Mouse (Mus musculus): ENCODE measurements around the gene Nphp1. TPM values are rescaled to one million over a fixed set of nuclear protein-coding genes. Genes with fewer than 3 reads are reported as not detected.

The Nphp1 gene
- 19.4 TPM for polyA plus RNA-seq (2014; fragmentation: Illumina TruSeq; extraction: RNeasy Lipid Tissue Mini Kit (QIAGEN cat#74804); ENCODE audit: low read depth, low replicate concordance)

DNA sequence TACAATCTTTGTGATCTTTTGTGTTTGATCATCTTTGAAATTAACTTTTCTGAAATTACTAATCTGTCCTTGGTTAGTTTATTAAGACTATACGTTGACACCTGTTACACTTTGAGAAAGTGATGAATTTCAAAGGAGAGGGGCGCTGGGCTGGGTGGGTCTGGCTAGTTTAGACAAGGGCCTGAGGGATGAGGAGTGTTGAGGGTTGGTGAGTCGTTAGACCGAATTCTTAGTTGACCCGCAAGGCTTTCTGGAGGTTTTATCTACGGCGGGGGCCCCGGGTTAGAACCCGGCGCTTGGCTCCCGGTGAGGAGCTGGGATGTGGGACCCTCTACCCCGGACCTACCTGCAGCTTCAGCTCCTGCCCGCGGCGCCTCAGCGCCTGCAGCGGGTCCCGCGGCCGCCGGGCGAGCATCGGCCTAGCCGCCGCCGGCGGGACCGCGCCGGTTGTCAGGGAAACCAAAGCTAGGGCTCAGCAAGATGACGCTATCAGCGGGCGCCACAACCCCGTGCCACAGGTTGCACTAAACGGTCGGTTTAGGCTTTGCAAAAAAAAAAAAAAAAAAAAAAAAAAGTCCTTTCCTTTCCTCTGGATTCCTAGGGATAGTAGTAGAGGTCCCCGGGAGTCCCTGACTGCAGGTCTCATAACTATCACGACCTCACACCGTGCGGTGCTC is at the start of gene Nphp1:
Gene Nphp1, minus strand, starts transcription at position 458 of the 677 bp plus-strand sequence.

DNA sequence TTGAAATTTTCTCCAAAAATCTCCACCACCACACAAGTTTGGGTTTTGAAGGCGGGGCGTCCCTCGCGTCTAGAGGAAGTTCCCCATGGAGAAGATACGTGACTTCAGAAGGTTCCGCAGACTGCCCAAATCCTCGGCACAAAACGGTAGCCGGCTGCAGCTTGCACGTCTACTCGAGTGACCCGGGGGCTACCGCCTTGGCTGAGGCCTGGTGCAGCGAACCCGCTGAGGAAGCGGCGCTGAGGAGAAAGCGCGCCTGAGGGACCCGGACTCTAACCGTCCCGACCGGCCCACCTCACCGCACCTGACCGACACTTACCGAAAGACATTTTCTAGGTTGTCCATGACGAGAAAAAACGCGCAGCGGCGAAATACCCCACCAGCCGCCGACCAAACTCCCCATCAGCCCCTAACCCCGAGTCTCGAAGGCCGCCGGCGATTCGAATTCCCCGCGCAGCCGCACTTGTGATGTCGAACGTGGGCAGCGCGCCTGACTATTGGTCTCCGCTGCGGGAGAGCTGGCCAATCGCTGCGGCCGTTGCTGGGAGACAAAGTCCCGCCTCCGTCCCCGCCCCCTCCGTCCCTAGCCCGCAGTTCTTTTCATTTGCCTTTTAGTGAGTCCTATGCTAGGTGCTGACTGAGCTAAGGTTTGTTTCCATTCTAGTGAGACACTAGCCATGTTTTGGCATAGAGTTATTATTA is 42.9 kb upstream of the Nphp1 start, which contains the start of gene Bub1:
Gene Bub1, minus strand, starts transcription at position 465 of the 702 bp plus-strand sequence.

DNA sequence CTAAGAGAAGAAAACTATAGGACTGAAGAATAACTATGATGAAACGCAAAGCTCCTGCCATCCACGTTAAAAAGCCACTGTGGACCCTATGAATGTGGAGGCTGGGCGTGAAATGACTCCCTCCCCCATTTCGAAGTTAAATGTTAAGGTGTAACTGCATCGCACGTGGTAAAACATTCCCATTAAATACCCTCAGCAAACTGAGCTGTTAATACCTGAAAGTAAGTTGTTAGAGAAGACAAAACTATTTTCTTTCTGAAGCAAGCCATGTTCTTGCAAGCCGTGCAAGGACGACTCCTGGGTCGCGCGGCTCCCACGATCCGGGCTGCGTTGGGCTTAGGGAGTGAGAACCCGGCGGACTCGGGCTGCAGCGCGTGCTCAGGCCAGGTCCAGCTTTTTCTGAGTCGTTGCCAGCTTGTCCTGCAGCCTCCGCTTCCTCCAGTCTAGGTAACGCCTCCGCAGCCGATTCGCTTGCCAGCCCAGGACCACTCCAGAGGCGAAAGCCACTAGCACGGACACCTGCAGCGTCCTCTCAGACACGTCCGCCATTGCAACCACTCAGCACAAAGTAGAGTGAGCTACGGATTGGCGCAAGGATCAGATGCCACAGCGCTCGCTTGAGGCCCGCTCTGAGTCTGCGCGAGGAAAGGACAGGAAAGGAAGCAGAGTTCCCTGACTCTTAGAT is 3.4 kb upstream of the Nphp1 start, which contains the start of gene Mtln:
Gene Mtln, minus strand, starts transcription at position 570 of the 685 bp plus-strand sequence.

DNA sequence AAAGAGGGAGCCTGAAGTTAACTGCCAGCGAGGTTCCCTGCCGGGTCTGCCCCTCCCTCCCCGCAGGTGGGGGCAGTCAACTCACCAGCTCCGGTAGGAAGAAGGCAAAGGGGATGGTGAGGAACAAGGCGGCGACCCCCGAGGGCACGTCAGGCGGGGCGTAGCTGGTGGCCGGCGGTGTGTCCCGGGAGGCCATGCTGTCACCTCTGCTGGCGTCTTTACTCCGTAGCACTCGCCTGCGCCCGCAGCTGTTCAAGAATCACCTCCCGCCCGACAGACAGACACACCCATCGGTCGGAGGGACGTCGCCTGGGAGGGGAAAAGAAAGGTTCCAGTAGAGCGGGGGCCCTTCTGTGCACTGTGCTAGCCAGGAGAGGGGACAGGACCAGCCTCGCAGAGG is 59.0 kb downstream of the Nphp1 start, which contains the start of gene Mall:
Gene Mall, minus strand, starts transcription at position 262 of the 400 bp plus-strand sequence.

Other genes starting within 250 kb of the Nphp1 start
- gene Prom2, start 247.4 kb downstream of the Nphp1 start, polyA plus RNA-seq (2014; fragmentation: Illumina TruSeq; extraction: RNeasy Lipid Tissue Mini Kit (QIAGEN cat#74804); ENCODE audit: low read depth, low replicate concordance): 12.3 TPM
- 5.3 TPM for gene Zfp661, start 201.8 kb downstream of the Nphp1 start, polyA plus RNA-seq (2014; fragmentation: Illumina TruSeq; extraction: RNeasy Lipid Tissue Mini Kit (QIAGEN cat#74804); ENCODE audit: low read depth, low replicate concordance)
- gene Mrps5, start 201.7 kb downstream of the Nphp1 start, polyA plus RNA-seq (2014; fragmentation: Illumina TruSeq; extraction: RNeasy Lipid Tissue Mini Kit (QIAGEN cat#74804); ENCODE audit: low read depth, low replicate concordance): 19.1 TPM
- gene Mal, start 132.2 kb downstream of the Nphp1 start, polyA plus RNA-seq (2014; fragmentation: Illumina TruSeq; extraction: RNeasy Lipid Tissue Mini Kit (QIAGEN cat#74804); ENCODE audit: low read depth, low replicate concordance): 482 TPM
- 0.28 TPM for gene Mall, start 59.0 kb downstream of the Nphp1 start, polyA plus RNA-seq (2014; fragmentation: Illumina TruSeq; extraction: RNeasy Lipid Tissue Mini Kit (QIAGEN cat#74804); ENCODE audit: low read depth, low replicate concordance)
- gene Mtln, start 3.6 kb upstream of the Nphp1 start, polyA plus RNA-seq (2014; fragmentation: Illumina TruSeq; extraction: RNeasy Lipid Tissue Mini Kit (QIAGEN cat#74804); ENCODE audit: low read depth, low replicate concordance): 57.3 TPM
- 0.49 TPM for gene Bub1, start 43.0 kb upstream of the Nphp1 start, polyA plus RNA-seq (2014; fragmentation: Illumina TruSeq; extraction: RNeasy Lipid Tissue Mini Kit (QIAGEN cat#74804); ENCODE audit: low read depth, low replicate concordance)
- not detected for gene Acoxl, start 50.0 kb upstream of the Nphp1 start, polyA plus RNA-seq (2014; fragmentation: Illumina TruSeq; extraction: RNeasy Lipid Tissue Mini Kit (QIAGEN cat#74804); ENCODE audit: low read depth, low replicate concordance)